Mouse (Mus musculus) G1E (cell line): ENCODE results near the gene Kif3c. TPM values are rescaled to one million over a fixed set of nuclear protein-coding genes. Genes with fewer than 3 reads are reported as not detected.

Experiments used
- ATAC-seq: 2 replicates; pipeline ENCODE4 v1.8.0; 2016; ENCODE audit warnings: mild to moderate bottlenecking; ENCODE audit not compliant: insufficient number of reproducible peaks, poor library complexity, low FRiP score, severe bottlenecking; ENCODE audit errors: extremely low read depth
- DNase-seq: peaks from one replicate; pipeline ENCODE4 v3.0.0; 2012; ENCODE audit warnings: low spot score
- H3K27me3 ChIP-seq: 2 replicates; pipeline ENCODE4 v1.6.1; 2012; ENCODE audit warnings: mild to moderate bottlenecking, low read length, inconsistent platforms; ENCODE audit not compliant: insufficient read depth
- H3K36me3 ChIP-seq: replicated peaks from 2 replicates; pipeline ENCODE3; 2012; ENCODE audit warnings: mild to moderate bottlenecking, inconsistent platforms
- H3K4me1 ChIP-seq: 2 replicates; pipeline ENCODE4 v1.6.1; 2012; ENCODE audit warnings: low read depth, low read length, inconsistent platforms, mixed read lengths; ENCODE audit not compliant: insufficient read depth
- H3K4me3 ChIP-seq: 2 replicates; pipeline ENCODE4 v1.5.1; 2012; ENCODE audit warnings: low read depth, mild to moderate bottlenecking, inconsistent platforms, low read length, moderate library complexity, mixed read lengths
- H3K9me3 ChIP-seq: replicated peaks from 2 replicates; pipeline ENCODE4 v1.6.1; 2012; ENCODE audit warnings: inconsistent platforms
- CTCF ChIP-seq: IDR thresholded peaks from 2 replicates; pipeline ENCODE4 v1.5.1; 2012; ENCODE audit warnings: low read depth, low read length, inconsistent platforms, mixed read lengths
- GATA1 ChIP-seq: IDR thresholded peaks from 2 replicates; pipeline ENCODE4 v1.6.1; 2012; ENCODE audit warnings: borderline replicate concordance, low read length, inconsistent platforms, mixed read lengths
- GATA2 ChIP-seq: IDR thresholded peaks from 2 replicates; pipeline ENCODE4 v1.6.1; 2012; ENCODE audit warnings: low read depth, low read length, inconsistent platforms, borderline replicate concordance
- POLR2AphosphoS5 ChIP-seq: IDR thresholded peaks from 2 replicates; pipeline ENCODE4 v1.6.1; 2012; ENCODE audit warnings: low read depth, low read length, inconsistent platforms; ENCODE audit not compliant: insufficient replicate concordance
- TAL1 ChIP-seq: conservative IDR thresholded peaks from 2 replicates; pipeline ENCODE4 v1.6.1; 2012; ENCODE audit warnings: low read depth, low read length, inconsistent platforms, mixed read lengths
- polyA plus RNA-seq: library from polyadenylated mRNA; stranded (reverse); fragments of >175 nt; gene quantifications from 2 replicates; pipeline ENCODE4 v1.2.3, GENCODE M21; 2012
- total RNA-seq, 2 experiments: library from RNA; stranded (forward) in 1 of 2; stranded (reverse) in 1 of 2; fragments of 200-1000 nt in 1 of 2; fragments of >200 nt in 1 of 2; fragmentation: Nextera tagmentation in 1 of 2; gene quantifications; 2 replicates each; pipeline ENCODE4 v1.2.3; 2014 to 2017

The Kif3c gene
- 0.53 and 0.78 TPM in 2 replicates for total RNA-seq (2014; fragmentation: Nextera tagmentation)
- 1.9 and 2.0 TPM in 2 replicates for total RNA-seq (2017)
- 0.46 and 0.55 TPM in 2 replicates for polyA plus RNA-seq

DNA sequence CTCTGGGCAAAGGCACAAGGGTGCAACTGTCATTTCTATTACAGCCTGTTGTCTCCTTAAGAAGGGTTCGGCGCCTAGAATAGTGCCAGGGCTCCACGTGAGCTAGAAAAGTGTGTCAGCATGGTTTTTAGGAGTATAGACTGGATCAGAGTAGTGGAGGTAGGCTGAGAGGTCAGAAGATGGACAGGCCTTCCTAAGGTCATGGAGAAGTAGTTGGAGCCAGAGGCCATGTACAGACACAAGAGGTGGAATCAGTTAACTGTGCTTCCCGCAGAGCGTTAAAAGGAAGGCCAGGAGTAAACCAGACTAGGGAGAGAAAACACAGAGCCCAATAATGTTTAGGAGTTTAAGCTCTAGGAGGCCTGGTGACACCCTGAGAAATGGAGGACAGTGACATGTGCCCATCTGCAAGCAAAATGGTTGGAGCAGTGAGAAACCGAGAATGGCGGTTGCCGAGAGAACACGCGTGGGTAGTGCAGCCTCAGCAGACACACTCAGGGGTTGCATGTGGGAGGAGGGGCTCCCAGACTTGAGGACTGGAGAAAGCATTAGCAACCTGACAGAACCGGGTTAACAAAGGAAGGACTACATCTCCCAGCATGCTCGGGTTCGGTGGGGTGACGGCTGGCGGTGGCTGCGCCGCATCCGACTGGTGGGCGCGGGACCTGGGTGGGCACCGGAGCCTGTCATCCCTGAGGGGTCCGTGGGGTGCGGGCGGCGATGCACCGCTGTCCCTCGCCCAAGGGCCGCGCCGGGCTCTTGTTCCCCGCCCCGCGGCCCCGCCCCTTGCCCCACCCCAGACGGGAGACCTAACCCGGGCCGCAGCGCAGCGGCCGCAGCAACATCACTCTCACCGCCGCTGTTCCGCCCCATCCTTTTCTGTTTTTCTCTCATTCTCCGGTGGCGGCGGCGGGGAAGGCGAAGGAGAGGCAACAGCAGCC is at the start of gene Kif3c:
TSS of gene Kif3c (plus strand) at position 625 of the 941 bp plus-strand sequence.
- Histone ChIP-seq H3K9me3 (0 out of 2 replicates have a peak, but pooled peaks cover 1% of the 10 kb centered on the region), H3K4me1 (peaks cover 9% of the 10 kb centered on the region), H3K4me3 (peak within 1 kb of the TSS; percentile 72), H3K36me3 (no peaks in the 10 kb centered on the region), H3K27me3 (peaks cover 18% of the 10 kb centered on the region; the same call in 1 of the 2 replicates)
- ATAC-seq (peak; percentile 24; the same call in 1 of the 2 replicates), DNase-seq (peak; percentile 39)
- TF ChIP-seq GATA1 (no peak), POLR2AphosphoS5 (no peak), GATA2 (no peak), TAL1 (no peak), CTCF (no peak)

DNA sequence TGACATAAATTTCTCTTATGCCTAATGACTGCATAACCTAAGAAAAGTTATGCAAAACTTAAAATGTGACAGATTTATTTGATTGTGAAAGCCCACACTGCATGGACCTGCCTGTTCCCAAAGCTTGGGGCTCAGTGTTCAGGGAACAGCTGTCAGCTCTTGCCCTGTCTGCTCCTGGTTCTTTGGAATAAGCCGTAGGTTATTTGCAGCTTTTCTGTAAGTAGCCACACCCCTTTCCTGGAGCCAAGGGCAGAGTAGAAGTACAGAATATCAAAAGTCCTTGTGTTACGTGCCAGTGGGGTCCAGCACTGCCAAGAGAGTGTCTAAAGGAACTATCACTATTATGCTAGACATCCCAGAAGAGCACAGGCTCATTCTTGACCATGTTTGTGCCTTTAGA is 48.8 kb upstream of the Kif3c start:
- Histone ChIP-seq H3K9me3 (no peaks in the 10 kb centered on the region), H3K36me3 (no peaks in the 10 kb centered on the region), H3K4me1 (peaks cover 4% of the 10 kb centered on the region; the same call in 1 of the 2 replicates), H3K27me3 (0 out of 2 replicates have a peak, but pooled peaks cover 2% of the 10 kb centered on the region), H3K4me3 (no peak overlapping the region)
- DNase-seq: no peak
- ATAC-seq: no peak
- TF ChIP-seq TAL1 (no peak), GATA1 (no peak), CTCF (no peak), POLR2AphosphoS5 (no peak), GATA2 (no peak)

- Histone ChIP-seq H3K4me1 (peaks cover 4% of the 10 kb centered on the region; the same call in 1 of the 2 replicates), H3K4me3 (no peak overlapping the region), H3K9me3 (no peaks in the 10 kb centered on the region), H3K27me3 (0 out of 2 replicates have a peak, but pooled peaks cover 2% of the 10 kb centered on the region), H3K36me3 (no peaks in the 10 kb centered on the region)
- TF ChIP-seq GATA1 (no peak), POLR2AphosphoS5 (no peak), CTCF (no peak), GATA2 (no peak), TAL1 (no peak)
- DNase-seq (no peak), ATAC-seq (no peak)
Observed at GRCm38 (mm10) chr12:3316937-3317336, 48.0 kb upstream of the Kif3c start.

DNA sequence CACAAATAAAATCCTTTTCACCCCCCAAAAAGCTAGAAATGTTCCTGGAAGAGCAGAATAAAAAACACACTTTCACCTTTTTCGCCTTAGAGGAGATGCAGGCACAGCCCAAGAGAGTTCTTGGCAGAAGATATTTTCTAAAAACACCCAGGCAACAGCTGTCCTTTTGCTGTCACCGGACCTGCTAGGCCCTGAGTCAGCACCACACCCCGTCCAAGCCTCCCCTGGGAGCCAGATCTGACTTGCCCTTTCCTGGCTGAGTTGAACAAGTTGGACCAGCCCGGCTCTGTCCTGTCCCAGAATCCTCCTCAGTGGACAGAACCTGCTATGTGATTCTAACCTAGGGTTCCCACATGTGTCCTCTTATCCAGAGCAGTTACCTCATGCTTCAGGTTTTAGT is 45.6 kb upstream of the Kif3c start:
- no peaks in the 10 kb centered on the region for H3K9me3 ChIP-seq
- H3K27me3 ChIP-seq: 0 out of 2 replicates have a peak, but pooled peaks cover 2% of the 10 kb centered on the region
- H3K4me1 ChIP-seq: peaks cover 4% of the 10 kb centered on the region; the same call in 1 of the 2 replicates
- no peaks in the 10 kb centered on the region for H3K36me3 ChIP-seq
- no peak overlapping the region for H3K4me3 ChIP-seq
- TF ChIP-seq GATA1 (no peak), POLR2AphosphoS5 (no peak), TAL1 (no peak), GATA2 (no peak), CTCF (no peak)
- DNase-seq (no peak), ATAC-seq (no peak)

DNA sequence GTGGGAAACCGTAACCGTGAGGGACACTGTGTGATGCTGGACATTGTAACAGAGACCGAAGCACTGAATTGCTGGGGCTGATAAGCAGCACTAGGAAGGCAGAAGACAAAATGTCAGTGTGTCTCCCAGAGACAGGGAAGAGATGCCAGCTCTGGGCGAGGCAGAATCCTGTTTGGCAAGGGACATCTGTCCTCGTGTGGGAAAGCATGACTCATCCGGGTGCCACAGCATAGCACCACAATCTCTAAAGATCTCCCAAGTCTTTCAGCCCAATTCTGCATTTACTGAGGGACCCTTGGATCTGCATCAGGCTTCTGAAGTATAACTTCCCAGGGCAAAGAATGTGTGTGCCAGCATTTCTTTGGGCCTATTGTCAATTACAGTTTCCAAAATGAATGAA is 41.7 kb upstream of the Kif3c start:
- Histone ChIP-seq H3K9me3 (no peaks in the 10 kb centered on the region), H3K4me1 (no peaks in the 10 kb centered on the region), H3K4me3 (no peak overlapping the region), H3K27me3 (0 out of 2 replicates have a peak, but pooled peaks cover 2% of the 10 kb centered on the region), H3K36me3 (no peaks in the 10 kb centered on the region)
- TF ChIP-seq POLR2AphosphoS5 (no peak), GATA1 (no peak), TAL1 (no peak), CTCF (no peak)
- DNase-seq (no peak), ATAC-seq (no peak)

- Histone ChIP-seq H3K27me3 (no peaks in the 10 kb centered on the region), H3K4me1 (no peaks in the 10 kb centered on the region), H3K9me3 (no peaks in the 10 kb centered on the region), H3K4me3 (no peak overlapping the region), H3K36me3 (no peaks in the 10 kb centered on the region)
- no peak for ATAC-seq
- TF ChIP-seq GATA2 (no peak), POLR2AphosphoS5 (no peak), CTCF (no peak), TAL1 (no peak)
- DNase-seq: no peak
Observed at GRCm38 (mm10) chr12:3325232-3325631, 39.7 kb upstream of the Kif3c start.
